Mouse (Mus musculus): ENCODE results near the gene Nrde2. TPM values are rescaled to one million over a fixed set of nuclear protein-coding genes. Genes with fewer than 3 reads are reported as not detected.
A peak's percentile ranks its signal among the peaks of the same experiment; 100 is the strongest.

Gene Nrde2
- polyA plus RNA-seq, 1 experiment from 2014 or later: 14.1 TPM

GRCm38 (mm10) chr12:100142848-100143523, 16.5 kb downstream of the Nrde2 start:
- WGBS: 92% methylated on average over 11 of the region's 11 CpGs
- ATAC-seq (ENCODE audit: insufficient number of reproducible peaks, low FRiP score, low TSS enrichment, low read depth): no peak

GRCm38 (mm10) chr12:100135117-100135516, 24.3 kb downstream of the Nrde2 start:
- 82% methylated on average over 3 of the region's 3 CpGs for WGBS

More at GRCm38 (mm10) chr12:100142848-100143523, 16.5 kb downstream of the Nrde2 start:
- Histone ChIP-seq H3K4me1 (no peaks in the 10 kb centered on the region), H3K4me3 (replicated peaks) (no peak overlapping the region), H3K4me2 (replicated peaks) (no peak overlapping the region), H3K9me3 (replicated peaks) (no peaks in the 10 kb centered on the region), H3K27ac (replicated peaks) (no peak overlapping the region), H3K36me3 (peaks cover 93% of the 10 kb centered on the region), H3K9ac (no peak overlapping the region), H3K27me3 (no peaks in the 10 kb centered on the region)

GRCm38 (mm10) chr12:100134395-100134936, 25.0 kb downstream of the Nrde2 start:
- H3K36me3 ChIP-seq: peaks cover 88% of the 10 kb centered on the region
- 92% methylated on average over 11 of the region's 11 CpGs for WGBS

More at GRCm38 (mm10) chr12:100135117-100135516, 24.3 kb downstream of the Nrde2 start:
- no peaks in the 10 kb centered on the region for H3K4me1 ChIP-seq
- no peak for ATAC-seq (ENCODE audit: insufficient number of reproducible peaks, low FRiP score, low TSS enrichment, low read depth)
- H3K27me3 ChIP-seq: no peaks in the 10 kb centered on the region
- H3K4me2 ChIP-seq (replicated peaks): no peak overlapping the region
- H3K9me3 ChIP-seq (replicated peaks): no peaks in the 10 kb centered on the region
- H3K4me3 ChIP-seq (replicated peaks): no peak overlapping the region
- H3K9ac ChIP-seq: no peak overlapping the region
- H3K27ac ChIP-seq (replicated peaks): no peak overlapping the region
- H3K36me3 ChIP-seq: peaks cover 88% of the 10 kb centered on the region

GRCm38 (mm10) chr12:100131655-100132054, 27.8 kb downstream of the Nrde2 start:
- no peak for ATAC-seq (ENCODE audit: insufficient number of reproducible peaks, low FRiP score, low TSS enrichment, low read depth)
- WGBS: 29% methylated on average over 8 of the region's 8 CpGs
- peaks cover 91% of the 10 kb centered on the region for H3K36me3 ChIP-seq

More at GRCm38 (mm10) chr12:100134395-100134936, 25.0 kb downstream of the Nrde2 start:
- Histone ChIP-seq H3K9ac (no peak overlapping the region), H3K27ac (replicated peaks) (no peak overlapping the region), H3K9me3 (replicated peaks) (no peaks in the 10 kb centered on the region), H3K4me1 (no peaks in the 10 kb centered on the region), H3K27me3 (no peaks in the 10 kb centered on the region), H3K4me2 (replicated peaks) (no peak overlapping the region), H3K4me3 (replicated peaks) (no peak overlapping the region)
- no peak for ATAC-seq (ENCODE audit: insufficient number of reproducible peaks, low FRiP score, low TSS enrichment, low read depth)

GRCm38 (mm10) chr12:100131167-100131566, 28.3 kb downstream of the Nrde2 start:
- H3K36me3 ChIP-seq: peaks cover 91% of the 10 kb centered on the region
- no peak for ATAC-seq (ENCODE audit: insufficient number of reproducible peaks, low FRiP score, low TSS enrichment, low read depth)
- WGBS: 92% methylated on average over 9 of the region's 9 CpGs

More at GRCm38 (mm10) chr12:100131655-100132054, 27.8 kb downstream of the Nrde2 start:
- Histone ChIP-seq H3K9me3 (replicated peaks) (no peaks in the 10 kb centered on the region), H3K4me1 (no peaks in the 10 kb centered on the region), H3K4me3 (replicated peaks) (no peak overlapping the region), H3K27ac (replicated peaks) (no peak overlapping the region), H3K27me3 (no peaks in the 10 kb centered on the region), H3K4me2 (replicated peaks) (no peak overlapping the region), H3K9ac (no peak overlapping the region)

GRCm38 (mm10) chr12:100128961-100129360, 30.5 kb downstream of the Nrde2 start:
- no peaks in the 10 kb centered on the region for H3K4me1 ChIP-seq
- H3K9ac ChIP-seq: no peak overlapping the region
- peaks cover 95% of the 10 kb centered on the region for H3K36me3 ChIP-seq
- no peak overlapping the region for H3K27ac ChIP-seq (replicated peaks)
- no peak overlapping the region for H3K4me2 ChIP-seq (replicated peaks)
- no peak for ATAC-seq (ENCODE audit: insufficient number of reproducible peaks, low FRiP score, low TSS enrichment, low read depth)
- no peaks in the 10 kb centered on the region for H3K27me3 ChIP-seq
- H3K9me3 ChIP-seq (replicated peaks): no peaks in the 10 kb centered on the region
- no peak overlapping the region for H3K4me3 ChIP-seq (replicated peaks)
- WGBS: 60% methylated on average over 8 of the region's 8 CpGs

More at GRCm38 (mm10) chr12:100131167-100131566, 28.3 kb downstream of the Nrde2 start:
- H3K4me3 ChIP-seq (replicated peaks): no peak overlapping the region
- H3K4me2 ChIP-seq (replicated peaks): no peak overlapping the region
- no peak overlapping the region for H3K9ac ChIP-seq
- H3K27ac ChIP-seq (replicated peaks): no peak overlapping the region
- H3K9me3 ChIP-seq (replicated peaks): no peaks in the 10 kb centered on the region
- no peaks in the 10 kb centered on the region for H3K4me1 ChIP-seq
- no peaks in the 10 kb centered on the region for H3K27me3 ChIP-seq

GRCm38 (mm10) chr12:100128522-100128921, 30.9 kb downstream of the Nrde2 start:
- no peak overlapping the region for H3K27ac ChIP-seq (replicated peaks)
- no peaks in the 10 kb centered on the region for H3K9me3 ChIP-seq (replicated peaks)
- H3K9ac ChIP-seq: no peak overlapping the region

GRCm38 (mm10) chr12:100127866-100128480, 31.5 kb downstream of the Nrde2 start:
- no peak overlapping the region for H3K27ac ChIP-seq (replicated peaks)

More at GRCm38 (mm10) chr12:100128522-100128921, 30.9 kb downstream of the Nrde2 start:
- H3K4me1 ChIP-seq: no peaks in the 10 kb centered on the region
- no peaks in the 10 kb centered on the region for H3K27me3 ChIP-seq
- H3K4me3 ChIP-seq (replicated peaks): no peak overlapping the region
- peaks cover 95% of the 10 kb centered on the region for H3K36me3 ChIP-seq
- H3K4me2 ChIP-seq (replicated peaks): no peak overlapping the region
- no peak for ATAC-seq (ENCODE audit: insufficient number of reproducible peaks, low FRiP score, low TSS enrichment, low read depth)
- 74% methylated on average over 6 of the region's 6 CpGs for WGBS

GRCm38 (mm10) chr12:100126968-100127865, 32.2 kb downstream of the Nrde2 start:
- WGBS: 83% methylated on average over 17 of the region's 17 CpGs
- H3K27ac ChIP-seq (replicated peaks): no peak overlapping the region

More at GRCm38 (mm10) chr12:100127866-100128480, 31.5 kb downstream of the Nrde2 start:
- no peaks in the 10 kb centered on the region for H3K9me3 ChIP-seq (replicated peaks)
- 70% methylated on average over 8 of the region's 8 CpGs for WGBS
- H3K9ac ChIP-seq: no peak overlapping the region
- no peak overlapping the region for H3K4me2 ChIP-seq (replicated peaks)
- H3K27me3 ChIP-seq: no peaks in the 10 kb centered on the region
- no peak overlapping the region for H3K4me3 ChIP-seq (replicated peaks)
- no peaks in the 10 kb centered on the region for H3K4me1 ChIP-seq
- no peak for ATAC-seq (ENCODE audit: insufficient number of reproducible peaks, low FRiP score, low TSS enrichment, low read depth)
- H3K36me3 ChIP-seq: peaks cover 97% of the 10 kb centered on the region

GRCm38 (mm10) chr12:100124913-100125798, 34.3 kb downstream of the Nrde2 start:
- no peak overlapping the region for H3K4me2 ChIP-seq (replicated peaks)
- H3K9me3 ChIP-seq (replicated peaks): no peaks in the 10 kb centered on the region
- no peak overlapping the region; the same call in 1 of the 2 replicates for H3K27ac ChIP-seq (replicated peaks)
- H3K27me3 ChIP-seq: no peaks in the 10 kb centered on the region
- no peak overlapping the region for H3K9ac ChIP-seq
- 72% methylated on average over 16 of the region's 16 CpGs for WGBS
- H3K4me3 ChIP-seq (replicated peaks): no peak overlapping the region
- 0 out of 2 replicates have a peak, but pooled peaks have one; percentile 35 for ATAC-seq (ENCODE audit: insufficient number of reproducible peaks, low FRiP score, low TSS enrichment, low read depth)
- peaks cover 97% of the 10 kb centered on the region for H3K36me3 ChIP-seq
- no peaks in the 10 kb centered on the region for H3K4me1 ChIP-seq

More at GRCm38 (mm10) chr12:100126968-100127865, 32.2 kb downstream of the Nrde2 start:
- Histone ChIP-seq H3K9ac (no peak overlapping the region), H3K4me1 (no peaks in the 10 kb centered on the region), H3K27me3 (no peaks in the 10 kb centered on the region), H3K36me3 (peaks cover 96% of the 10 kb centered on the region), H3K4me2 (replicated peaks) (no peak overlapping the region), H3K9me3 (replicated peaks) (no peaks in the 10 kb centered on the region), H3K4me3 (replicated peaks) (no peak overlapping the region)
- no peak for ATAC-seq (ENCODE audit: insufficient number of reproducible peaks, low FRiP score, low TSS enrichment, low read depth)

Data from embryonic facial prominence, embryonic 15.5 days (tissue).